Mouse (Mus musculus) spleen, adult 12 weeks (tissue): ENCODE measurements around the gene Creb3l4.

Experiments used
- DNase-seq: peaks from one replicate; pipeline ENCODE4 v3.0.0; 2022; ENCODE audit warnings: low spot score

The Creb3l4 gene

GRCm38 (mm10) chr3:90190859-90191510 is 52.3 kb downstream of the Creb3l4 start:
- DNase-seq: no peak
